Mouse (Mus musculus) hematopoietic multipotent progenitor cell, adult 10-12 weeks (in vitro differentiated cells): ENCODE data around the gene Ctbp1. TPM values are rescaled to one million over a fixed set of nuclear protein-coding genes. Genes with fewer than 3 reads are reported as not detected.

Source experiments
- polyA plus RNA-seq: library from polyadenylated mRNA; stranded (reverse); fragments of >175 nt; gene quantifications from 2 replicates; pipeline ENCODE4 v1.2.3, GENCODE M21; 2012; ENCODE audit warnings: low replicate concordance

Ctbp1 gene
- polyA plus RNA-seq, result 225 and 404 TPM in 2 replicates

DNA sequence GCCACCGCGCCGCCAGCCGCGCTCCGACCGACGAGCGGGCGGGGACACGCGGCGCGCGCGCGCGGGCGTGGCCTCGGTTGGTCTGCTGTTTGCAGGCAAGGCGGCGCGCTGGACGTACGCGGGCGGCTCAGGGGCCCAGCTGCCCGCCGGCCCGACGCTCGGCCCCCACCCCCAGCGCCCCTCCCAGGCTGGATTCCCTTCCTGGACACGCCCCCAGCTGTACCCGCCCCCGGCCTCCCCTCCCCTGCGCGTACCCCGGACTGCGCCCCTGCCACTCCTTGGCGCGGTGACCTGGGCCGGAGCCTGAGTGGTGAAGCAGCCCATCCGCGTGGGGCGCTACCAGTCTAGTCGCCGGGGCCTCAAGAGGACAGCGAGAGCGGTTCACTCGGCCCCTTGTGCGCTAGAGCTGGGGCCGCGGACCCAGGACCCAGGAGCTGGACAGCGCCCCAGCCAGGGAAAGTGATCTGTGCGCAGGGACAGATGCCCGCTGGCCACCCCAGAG is at the start of gene Ctbp1:
Gene Ctbp1, minus strand, starts transcription at position 42 of the 502 bp plus-strand sequence.

GRCm38 (mm10) chr5:33218081-33218480 is 56.7 kb downstream of the Ctbp1 start, which contains the start of gene Spon2:
Spon2 (minus strand) TSS chr5:33218455.

Other genes starting within 250 kb of the Ctbp1 start
- not detected in 2 replicates for gene Slc5a1, start 170.8 kb downstream of the Ctbp1 start, polyA plus RNA-seq
- gene Spon2, start 56.5 kb downstream of the Ctbp1 start, polyA plus RNA-seq, result 2.0 TPM in 1 of 2 replicates, not detected in the other
- gene Maea, start 60.5 kb upstream of the Ctbp1 start, polyA plus RNA-seq, result 81.0 and 154 TPM in 2 replicates
- 4.6 and 6.0 TPM in 2 replicates for gene Uvssa, start 103.6 kb upstream of the Ctbp1 start, polyA plus RNA-seq
- not detected in 2 replicates for gene Nkx1-1, start 159.0 kb upstream of the Ctbp1 start, polyA plus RNA-seq